Mouse (Mus musculus): ENCODE measurements around the gene Tspan4.

DNA sequence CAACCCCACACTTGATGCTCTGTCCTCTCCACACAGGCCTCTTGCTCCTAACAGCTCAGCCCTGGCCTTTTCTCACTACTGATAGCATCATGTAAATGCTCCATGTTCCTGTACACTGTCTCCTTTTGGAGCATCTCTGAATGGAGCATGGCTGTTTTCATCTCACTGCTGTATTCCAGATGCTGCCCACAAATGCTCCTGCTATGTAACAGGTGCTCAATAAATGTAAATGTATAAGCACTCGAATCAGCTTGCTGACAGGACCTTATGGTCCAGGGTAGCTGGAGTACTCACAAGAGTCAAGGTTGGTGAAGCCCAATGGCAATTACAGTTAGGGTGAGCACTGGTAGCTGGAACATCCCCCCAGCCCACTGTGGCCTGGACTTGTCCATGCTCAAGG, 3.8 kb upstream of the Tspan4 start:
- no peak for TF ChIP-seq CTCF (IDR thresholded peaks at IDR 0.05)
- no peak for TF ChIP-seq EP300 (IDR thresholded peaks at IDR 0.05)

Data from lung, postnatal 0 days (tissue).